Mouse (Mus musculus) ovary, postnatal 36 days (tissue): ENCODE data around the gene Tenm3.

Experiments
- DNase-seq: peaks from one replicate; pipeline ENCODE4 v3.0.0; 2022; ENCODE audit warnings: low spot score, mixed read lengths

Tenm3 gene

DNA sequence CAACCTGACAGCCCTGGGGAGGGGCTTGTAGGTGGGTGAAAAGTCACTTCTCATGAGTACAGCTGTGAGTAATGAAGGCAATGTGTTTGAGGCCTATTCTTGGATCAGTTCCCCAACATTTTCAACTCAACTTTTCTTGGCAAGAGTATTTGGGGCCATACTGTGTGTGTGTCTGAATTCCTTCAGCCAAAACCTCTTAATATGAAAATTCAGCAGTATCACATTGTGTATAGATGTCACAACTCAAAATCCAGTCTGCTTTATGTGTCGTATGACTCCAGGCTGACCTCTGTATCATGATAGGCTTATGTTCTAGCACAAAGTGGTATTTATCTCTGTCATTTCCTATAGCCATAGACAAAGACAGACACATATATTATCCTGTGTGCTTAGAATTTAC lies 270.8 kb downstream of the Tenm3 start:
- DNase-seq: no peak

- DNase-seq: no peak
Measured at GRCm38 (mm10) chr8:48572345-48572744, 271.4 kb downstream of the Tenm3 start.

- DNase-seq: no peak
Measured at GRCm38 (mm10) chr8:48568608-48569007, 275.1 kb downstream of the Tenm3 start.

DNA sequence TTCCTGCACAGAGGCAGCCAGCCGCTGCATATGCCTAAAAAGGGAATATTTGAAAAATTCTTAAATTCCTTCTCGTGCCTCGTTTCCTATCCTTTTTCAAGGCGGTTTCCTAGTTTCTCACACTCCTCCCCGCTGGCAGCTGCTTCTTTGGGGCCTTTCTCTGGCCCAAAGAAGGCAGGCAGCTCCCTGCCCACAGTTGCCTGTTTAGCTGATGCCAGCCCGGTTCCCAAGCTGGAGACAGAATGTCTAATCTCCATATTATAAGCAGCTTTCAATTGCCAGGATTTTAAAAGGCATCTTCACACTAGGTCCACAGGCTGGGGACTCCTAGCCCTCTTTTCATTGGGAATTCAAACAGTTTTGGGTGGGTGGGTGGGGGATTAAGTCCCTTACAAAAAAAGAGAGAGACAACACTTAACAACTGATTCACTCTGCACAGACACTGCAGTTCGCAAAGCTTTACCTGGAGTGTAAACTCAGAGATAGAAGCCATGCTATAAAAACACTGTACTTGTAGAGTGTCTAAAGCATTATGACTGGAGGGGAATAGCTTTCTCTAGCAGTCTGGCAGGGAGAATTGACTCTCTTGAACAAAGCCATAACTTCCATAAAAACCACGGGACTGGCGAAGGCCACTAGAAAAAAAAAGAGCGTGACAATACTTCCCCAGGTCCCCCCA lies 275.7 kb downstream of the Tenm3 start:
- no peak for DNase-seq

DNA sequence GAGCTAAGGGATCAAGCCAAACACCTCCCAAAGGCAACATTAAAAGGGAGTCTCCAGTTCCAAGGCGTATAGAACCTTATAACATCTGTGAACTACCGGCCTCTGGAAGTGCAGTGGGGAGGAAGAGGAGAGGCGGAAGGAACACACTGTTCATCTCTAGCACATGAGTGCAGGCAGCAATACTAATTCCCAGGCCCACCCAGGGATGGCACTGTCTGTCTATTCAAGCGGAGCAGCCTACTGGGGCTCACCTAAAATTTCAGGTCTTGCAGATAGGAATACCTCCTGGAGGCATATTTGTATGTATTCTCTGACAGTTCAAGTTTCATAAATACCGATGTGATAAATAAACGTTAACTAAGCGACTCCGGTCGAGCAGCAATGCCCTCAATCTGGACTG lies 283.5 kb downstream of the Tenm3 start:
- DNase-seq: no peak

DNA sequence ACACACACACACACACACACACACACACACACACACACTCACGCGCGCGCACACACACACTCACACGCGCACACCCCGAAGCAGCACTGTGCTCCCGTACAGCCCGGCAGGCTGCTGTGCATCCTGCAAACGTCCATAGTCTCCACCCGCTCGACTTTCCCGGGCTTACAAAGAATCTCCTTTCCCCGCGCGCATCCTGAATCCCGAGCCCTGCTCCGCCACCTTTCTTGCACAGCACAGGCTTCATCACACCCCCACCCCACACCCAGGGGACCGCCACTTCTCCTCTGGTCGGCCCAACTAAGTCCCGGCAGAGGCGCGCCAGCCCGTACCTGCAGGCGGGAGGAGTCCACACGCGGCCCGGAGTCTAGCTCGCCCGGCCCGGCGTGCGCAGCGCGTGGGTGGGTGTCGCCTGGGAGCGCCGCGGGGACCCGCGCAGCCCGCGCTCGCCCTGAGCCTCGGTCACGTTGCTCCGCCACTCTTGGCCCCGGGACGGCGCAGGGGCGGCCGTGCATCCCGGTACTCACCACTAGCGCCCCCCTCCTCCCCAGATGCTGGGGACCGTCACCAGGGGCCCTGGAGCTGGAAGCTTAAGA lies 288.1 kb downstream of the Tenm3 start:
- peak; percentile 38 for DNase-seq

DNA sequence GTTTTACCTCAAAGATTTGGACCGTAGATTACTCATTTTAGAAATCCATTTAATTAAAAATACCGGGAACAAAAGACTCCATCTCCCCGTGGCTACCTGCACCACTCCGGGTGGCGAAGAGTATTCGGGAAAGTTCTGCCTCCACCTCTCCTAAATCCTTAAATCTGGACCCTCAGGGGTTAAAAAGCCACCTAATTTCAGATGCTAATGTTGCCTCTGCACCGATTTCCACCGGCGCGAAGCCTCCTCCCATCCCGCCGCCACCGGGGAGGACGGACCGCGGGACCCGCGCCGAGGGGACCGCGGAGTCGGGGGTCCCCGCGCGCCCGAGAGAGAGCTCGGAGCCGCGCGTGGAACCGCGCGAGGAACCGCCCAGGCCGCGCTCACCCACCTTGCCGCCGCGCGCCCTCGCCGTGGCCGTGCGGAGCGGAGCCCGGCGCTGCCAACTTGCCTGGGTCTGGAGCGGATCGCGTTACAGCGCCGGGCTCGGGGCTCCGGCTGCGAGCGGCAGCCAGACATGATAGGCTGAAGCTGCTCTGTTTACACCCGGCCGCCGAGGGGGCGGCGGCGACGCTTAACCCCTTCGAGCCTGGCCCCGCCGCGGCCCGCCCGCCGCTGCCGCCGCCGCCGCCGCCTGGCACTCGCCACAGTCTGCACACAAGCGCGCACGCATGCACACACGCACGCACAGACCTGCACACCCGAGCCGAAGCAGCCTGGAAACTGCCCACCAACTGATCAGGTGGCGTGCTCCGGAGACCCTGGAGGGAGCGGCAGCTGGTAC lies 288.8 kb downstream of the Tenm3 start:
- DNase-seq: peak; percentile 79

DNA sequence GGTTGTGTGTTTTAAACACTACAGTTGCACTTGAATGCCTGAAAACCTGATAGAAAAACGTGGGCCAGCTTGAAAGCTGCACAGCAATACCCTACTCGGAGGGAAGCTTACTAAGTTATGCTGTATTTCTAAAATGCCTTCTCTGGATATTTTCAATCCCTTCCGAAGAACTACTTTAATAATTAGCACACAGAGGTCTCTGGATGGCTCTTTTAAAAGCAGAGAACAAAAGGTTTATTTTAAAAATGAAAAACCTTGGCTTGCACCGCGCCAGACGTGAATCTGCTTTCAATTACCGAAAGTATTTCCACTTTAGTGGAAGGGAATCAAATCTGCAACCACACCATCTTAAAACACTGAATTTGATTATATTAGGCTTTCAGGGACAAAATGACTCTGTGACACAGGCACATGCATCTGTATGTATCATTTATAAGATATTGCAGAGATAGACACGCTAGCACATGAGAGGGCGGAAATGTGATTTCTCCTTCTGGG lies 289.9 kb downstream of the Tenm3 start:
- no peak for DNase-seq

DNA sequence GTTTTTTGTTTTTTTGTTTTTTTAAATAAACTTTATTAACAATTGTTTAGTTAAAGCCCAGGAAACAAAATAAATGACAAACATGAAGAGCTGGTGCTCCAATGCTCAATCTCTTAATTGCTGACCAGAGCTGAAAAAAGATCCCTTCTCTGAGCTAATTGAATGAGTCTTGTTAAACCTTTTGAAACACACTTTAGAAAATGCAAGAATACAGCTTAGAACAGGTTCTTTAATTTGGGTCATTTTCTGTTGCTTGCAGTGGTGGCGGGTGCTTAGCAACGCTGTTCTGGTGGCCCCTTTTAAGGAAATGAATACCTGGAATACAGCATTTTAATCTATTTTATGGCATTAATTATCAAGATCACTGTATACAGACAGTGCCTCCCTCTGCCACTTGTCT lies 291.4 kb downstream of the Tenm3 start:
- no peak for DNase-seq

DNA sequence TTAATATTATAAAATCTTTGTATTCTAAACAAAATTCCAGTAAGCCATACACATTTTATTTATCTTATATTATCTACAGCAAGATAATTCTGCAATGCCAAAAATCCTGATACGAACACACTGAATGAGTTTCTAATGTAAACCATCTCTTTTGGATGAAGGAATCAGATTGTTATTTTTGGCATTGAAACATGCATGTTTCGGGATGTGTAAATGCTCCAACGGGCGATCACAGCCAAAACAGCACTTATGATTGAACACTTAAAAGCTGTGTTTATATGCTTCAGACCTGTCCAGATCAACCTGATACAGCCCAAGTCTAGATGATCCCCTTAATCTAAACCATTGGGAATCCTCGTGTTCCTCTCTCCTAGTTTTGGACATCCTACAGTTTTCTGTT lies 292.4 kb downstream of the Tenm3 start:
- no peak for DNase-seq

DNA sequence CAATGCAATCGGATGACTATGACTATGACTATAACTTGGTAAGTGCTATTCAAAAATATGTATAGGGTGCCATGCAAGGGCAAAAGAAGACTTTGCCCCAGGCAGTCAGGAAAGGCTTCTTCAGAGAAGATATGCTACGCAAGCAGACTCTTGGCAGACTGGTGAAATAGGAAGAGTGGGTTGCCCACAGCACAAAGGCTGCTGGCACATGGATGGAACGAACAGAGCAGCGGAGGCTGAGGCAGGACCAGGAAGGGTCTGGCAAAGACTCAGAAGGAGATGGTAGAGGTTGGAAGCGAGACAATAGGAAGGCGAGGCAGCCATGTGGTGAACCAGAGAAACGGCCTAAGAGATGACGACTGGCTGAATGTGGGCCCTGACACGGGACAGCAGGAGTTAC lies 294.8 kb downstream of the Tenm3 start:
- no peak for DNase-seq

- DNase-seq: no peak
Measured at GRCm38 (mm10) chr8:48545631-48546030, 298.1 kb downstream of the Tenm3 start.

- no peak for DNase-seq
Measured at GRCm38 (mm10) chr8:48544840-48545239, 298.9 kb downstream of the Tenm3 start.

DNA sequence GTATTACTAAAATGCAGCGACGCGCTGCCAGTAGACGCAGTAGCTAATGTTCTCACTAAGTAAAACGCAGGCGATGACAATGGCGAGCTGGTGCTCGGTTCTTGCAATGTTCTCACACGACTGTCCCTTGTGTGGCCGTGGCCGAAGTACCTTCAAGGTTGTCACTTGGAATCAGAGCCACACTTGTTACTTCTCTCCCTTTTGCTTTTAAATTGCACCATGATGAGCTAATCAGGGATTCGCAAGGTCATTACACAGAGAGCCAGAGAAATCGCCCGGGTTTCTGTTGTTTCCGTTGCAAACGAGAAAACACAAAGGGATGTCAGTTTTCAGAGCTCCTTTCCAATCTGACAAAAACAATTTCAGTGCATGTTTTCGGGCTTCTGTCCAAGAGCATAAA lies 301.6 kb downstream of the Tenm3 start:
- DNase-seq: no peak

GRCm38 (mm10) chr8:48540894-48541293 lies 302.9 kb downstream of the Tenm3 start:
- DNase-seq: no peak

DNA sequence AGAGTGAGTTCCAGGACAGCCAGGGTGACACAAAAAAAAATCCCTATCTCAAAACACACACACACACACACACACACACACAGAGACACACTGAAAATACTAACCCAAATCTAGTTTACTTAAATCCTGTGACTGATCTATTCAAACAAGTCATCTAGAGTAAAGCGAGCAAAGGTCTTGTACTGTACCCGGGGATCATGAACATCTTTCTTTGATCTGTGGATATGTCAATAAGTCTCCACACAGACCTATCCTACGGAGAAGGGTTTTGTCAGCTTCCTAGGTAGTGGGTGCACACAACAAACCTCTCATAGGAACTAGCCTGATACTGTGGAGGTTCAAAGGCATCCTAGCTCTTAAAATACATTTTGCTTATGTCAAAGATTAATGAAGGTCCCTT lies 307.9 kb downstream of the Tenm3 start:
- DNase-seq: no peak

DNA sequence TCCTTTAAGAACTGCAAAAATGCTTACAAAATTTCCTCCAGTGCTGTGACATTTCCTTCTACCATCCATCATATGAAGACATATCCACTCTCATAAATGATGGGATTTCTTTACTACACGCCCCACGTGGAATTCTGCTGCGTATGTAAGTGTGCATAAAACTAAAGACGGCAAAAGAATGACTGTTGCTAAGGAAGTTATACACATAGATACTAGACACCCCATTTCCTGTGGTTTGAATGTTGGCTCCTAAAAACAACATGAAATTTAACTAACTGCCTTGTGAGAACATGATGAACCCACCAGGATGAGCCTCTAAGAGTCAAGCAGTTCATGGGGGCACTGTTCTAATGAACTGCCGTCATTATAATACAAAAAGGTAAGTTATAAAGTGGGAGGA lies 312.0 kb downstream of the Tenm3 start:
- DNase-seq: no peak

DNA sequence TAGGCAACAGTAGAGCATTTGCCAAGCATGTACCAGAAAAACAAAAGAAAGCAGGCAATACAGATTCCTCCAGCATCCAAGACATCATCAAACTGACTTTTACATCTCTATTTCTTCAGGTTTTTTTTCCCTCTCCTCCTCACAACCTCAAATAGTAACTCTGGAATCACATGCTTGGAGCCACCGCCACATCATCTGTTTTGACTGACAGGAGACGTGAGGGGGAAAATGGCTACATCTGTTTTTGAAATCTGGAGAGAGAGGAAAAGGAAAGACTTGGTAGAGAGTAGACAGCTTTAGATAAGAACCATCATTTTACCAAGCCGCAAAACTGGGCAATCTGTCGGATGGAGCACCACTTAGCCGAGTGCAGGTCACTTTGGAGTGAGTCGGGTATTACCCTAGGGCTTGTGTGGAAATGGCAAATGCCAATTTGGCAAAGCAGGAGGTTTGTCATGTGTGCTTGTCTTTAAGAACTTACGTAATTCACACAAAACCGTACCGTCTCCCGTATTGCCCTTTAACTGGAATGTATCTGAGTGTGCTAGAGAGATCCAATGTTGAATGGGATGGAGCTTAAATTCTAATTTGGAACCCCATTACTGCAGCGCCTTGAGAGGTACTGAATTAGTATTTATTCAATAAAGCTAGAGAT lies 312.7 kb downstream of the Tenm3 start:
- DNase-seq: no peak

GRCm38 (mm10) chr8:48527418-48527817 lies 316.3 kb downstream of the Tenm3 start:
- no peak for DNase-seq

DNA sequence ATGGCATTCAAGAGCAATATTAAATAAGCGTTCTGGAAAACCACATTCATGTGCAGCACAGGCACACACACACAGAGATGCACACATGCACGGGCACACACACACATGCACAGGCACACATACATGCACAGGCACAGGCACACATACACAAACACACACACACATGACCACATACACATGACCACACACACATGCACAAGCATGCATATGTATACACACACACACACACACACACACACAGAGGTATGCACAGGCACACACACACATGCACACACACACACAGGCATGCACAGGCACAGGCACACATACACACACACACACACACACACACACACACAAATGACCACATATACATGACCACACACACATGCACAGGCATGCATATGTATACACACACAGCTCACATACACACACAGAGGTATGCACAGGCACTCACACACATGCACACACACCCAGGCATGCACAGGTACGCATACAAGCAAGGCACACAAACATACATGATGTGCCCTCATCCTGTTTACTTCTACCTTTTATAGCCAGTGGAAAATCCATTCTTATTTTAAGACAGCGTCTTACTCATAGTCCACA lies 321.1 kb downstream of the Tenm3 start:
- DNase-seq: no peak

DNA sequence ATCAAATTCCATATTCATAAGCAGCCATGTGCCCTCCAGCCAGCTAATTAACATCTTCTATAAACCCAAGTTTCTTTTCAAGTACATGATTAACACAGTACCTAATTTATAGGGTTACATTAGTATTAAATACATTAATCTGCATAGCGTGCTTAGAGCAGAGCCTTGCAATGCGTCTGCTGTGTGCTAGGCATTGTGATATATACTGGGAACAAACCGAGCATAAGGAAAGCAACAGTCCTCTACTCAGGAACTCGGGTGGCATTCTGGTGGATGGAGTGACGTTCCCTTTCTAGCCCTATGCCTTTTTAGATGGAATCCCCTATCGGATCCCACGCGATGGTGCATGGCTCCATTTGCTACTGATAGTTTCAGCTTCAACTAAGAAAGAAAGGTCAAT lies 321.7 kb downstream of the Tenm3 start:
- DNase-seq: no peak

GRCm38 (mm10) chr8:48517431-48517830 lies 326.3 kb downstream of the Tenm3 start:
- DNase-seq: no peak
